Mouse (Mus musculus) lung, embryonic 16.5 days (tissue): ENCODE results near the gene Ifnk. TPM values are rescaled to one million over a fixed set of nuclear protein-coding genes. Genes with fewer than 3 reads are reported as not detected.

ENCODE experiments used
- ATAC-seq: fragments of 200-750 bp; cut with Nextera tagmentation; 2 replicates; pipeline ENCODE4 v1.8.0; 2017; ENCODE audit warnings: low read depth, mild to moderate bottlenecking, moderate library complexity
- H3K27ac ChIP-seq: fragments of 300-500 bp; sonication (generic); 2 replicates; pipeline ENCODE4 v1.5.1; 2014; ENCODE audit warnings: mild to moderate bottlenecking, control low read depth, low read length
- H3K27me3 ChIP-seq: fragments of 300-500 bp; sonication (generic); 2 replicates; pipeline ENCODE4 v1.6.1; 2014; ENCODE audit warnings: low read depth, low read length, mixed read lengths; ENCODE audit not compliant: control insufficient read depth, insufficient read depth
- H3K36me3 ChIP-seq: fragments of 300-500 bp; sonication (generic); 2 replicates; pipeline ENCODE4 v1.6.1; 2014; ENCODE audit warnings: low read length; ENCODE audit not compliant: control insufficient read depth, insufficient read depth
- H3K4me1 ChIP-seq: fragments of 300-500 bp; sonication (generic); replicated peaks from 2 replicates; pipeline ENCODE4 v1.6.1; 2014; ENCODE audit warnings: low read length, mixed read lengths; ENCODE audit not compliant: control insufficient read depth, insufficient read depth
- H3K4me2 ChIP-seq: fragments of 300-500 bp; sonication (generic); 2 replicates; pipeline ENCODE4 v1.6.1; 2014; ENCODE audit warnings: low read depth, low read length, control low read depth
- H3K4me3 ChIP-seq: fragments of 300-500 bp; sonication (generic); 2 replicates; pipeline ENCODE4 v1.5.1; 2014; ENCODE audit warnings: mild to moderate bottlenecking, low read length, control low read depth
- H3K9ac ChIP-seq: fragments of 300-500 bp; sonication (generic); 2 replicates; pipeline ENCODE4 v1.6.1; 2014; ENCODE audit warnings: low read length, control low read depth
- H3K9me3 ChIP-seq: fragments of 300-500 bp; sonication (generic); 2 replicates; pipeline ENCODE4 v1.6.1; 2016; ENCODE audit warnings: low read length; ENCODE audit not compliant: control insufficient read depth
- WGBS: fragments of 180-500 bp; shearing (Covaris S2); extraction: QIAGEN DNeasy Blood & Tissue Kit; methylation state at CpG from one replicate; pipeline ENCODE4 v1.1.7; 2014; 5-methylcytosine and 5-hydroxymethylcytosine counted together
- polyA plus RNA-seq: library from polyadenylated mRNA; unstranded; fragments of >200 nt; fragmentation: Nextera tagmentation; extraction: Ambion mirVana; gene quantifications from 2 replicates; pipeline ENCODE4 v1.2.1, GENCODE M21; 2015

Ifnk gene
- not detected in 2 replicates for polyA plus RNA-seq

DNA sequence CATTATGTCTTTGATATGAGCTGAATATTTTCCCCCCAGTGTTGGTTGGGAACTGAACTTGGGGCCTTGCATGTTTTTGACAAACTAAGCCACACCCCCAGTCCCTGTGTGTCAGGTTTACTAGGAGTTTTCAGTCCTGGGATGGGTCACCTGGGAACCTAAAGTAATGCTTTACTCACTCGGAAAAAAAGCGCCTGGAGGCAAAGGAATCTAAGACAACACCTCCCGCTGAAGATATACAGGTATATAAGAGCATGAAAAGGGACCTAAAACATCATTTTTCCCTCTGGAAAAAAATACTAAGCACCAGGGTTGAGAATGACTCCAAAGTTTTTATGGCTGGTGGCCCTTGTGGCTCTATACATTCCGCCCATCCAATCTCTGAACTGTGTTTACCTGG is at the start of gene Ifnk:
Gene Ifnk (plus strand): TSS at position 301 of the 400 bp plus-strand sequence.
- Histone ChIP-seq H3K4me2 (no peak within 1 kb of the TSS), H3K4me3 (no peak within 1 kb of the TSS), H3K36me3 (no peaks in the 10 kb centered on the region), H3K27me3 (no peaks in the 10 kb centered on the region; the same call in 1 of the 2 replicates), H3K4me1 (peaks cover 12% of the 10 kb centered on the region), H3K27ac (no peak within 1 kb of the TSS), H3K9me3 (no peaks in the 10 kb centered on the region), H3K9ac (no peak within 1 kb of the TSS)
- ATAC-seq, result no peak
- 81% methylated on average over 4 of the region's 4 CpGs for WGBS

DNA sequence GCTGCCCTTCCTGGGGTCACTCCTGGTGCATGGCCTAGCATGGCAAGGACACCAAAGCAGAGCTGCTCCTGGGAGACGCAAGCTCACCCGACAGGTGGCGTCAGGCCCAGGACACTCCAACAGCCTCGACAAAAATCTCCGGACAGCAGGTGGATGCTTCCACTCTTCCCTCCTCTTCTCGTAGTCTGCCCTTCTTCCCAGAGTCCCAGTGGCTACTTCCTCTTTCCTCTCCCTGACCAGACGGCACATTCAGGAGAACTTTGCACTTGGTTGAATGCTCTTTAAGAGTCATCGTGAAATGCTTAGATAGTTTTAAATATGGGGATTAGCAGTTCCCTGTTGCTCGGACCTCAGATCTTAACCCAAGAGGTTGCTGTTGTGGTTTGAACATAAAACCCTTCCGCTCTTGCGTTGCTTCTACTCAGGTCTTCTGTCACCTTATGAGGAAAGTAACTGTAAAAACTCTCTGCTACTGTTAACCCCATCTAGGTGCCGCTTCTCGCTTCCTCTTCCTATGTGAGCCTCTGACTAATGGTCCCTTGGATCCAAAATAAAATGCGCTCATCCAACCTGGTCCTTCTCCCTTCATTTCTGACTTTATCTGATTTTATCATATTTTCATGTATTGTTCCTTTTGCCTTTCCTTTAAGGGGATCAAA is 46.6 kb upstream of the Ifnk start:
- no peak for ATAC-seq
- Histone ChIP-seq H3K27ac (no peak overlapping the region), H3K4me3 (no peak overlapping the region), H3K36me3 (no peaks in the 10 kb centered on the region), H3K4me1 (peaks cover 5% of the 10 kb centered on the region), H3K4me2 (no peak overlapping the region), H3K27me3 (no peaks in the 10 kb centered on the region), H3K9ac (no peak overlapping the region), H3K9me3 (no peaks in the 10 kb centered on the region)
- WGBS, result 80% methylated on average over 14 of the region's 14 CpGs

DNA sequence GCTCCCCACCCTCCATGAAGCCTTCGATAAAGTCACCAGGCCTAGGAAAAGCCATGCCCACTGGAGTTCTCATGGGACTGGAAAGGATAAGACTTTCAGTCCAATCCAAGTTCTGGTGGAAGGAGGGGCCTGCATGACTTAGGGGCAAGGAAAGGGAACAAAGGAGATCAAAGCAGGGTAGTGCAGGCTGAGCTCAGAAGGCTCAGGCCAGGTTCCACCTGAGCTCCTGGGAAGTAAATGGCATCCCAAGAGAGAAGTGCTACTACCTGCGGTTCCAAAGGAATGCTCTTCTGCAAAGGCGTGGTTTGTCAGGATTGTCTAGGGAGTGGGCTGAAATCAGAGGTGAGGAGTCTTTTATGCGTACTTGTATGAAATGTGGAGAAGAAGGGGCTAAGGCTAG is 39.4 kb upstream of the Ifnk start:
- Histone ChIP-seq H3K27ac (no peak overlapping the region), H3K9me3 (no peaks in the 10 kb centered on the region), H3K36me3 (no peaks in the 10 kb centered on the region), H3K27me3 (no peaks in the 10 kb centered on the region), H3K4me1 (peaks cover 6% of the 10 kb centered on the region; the same call in 1 of the 2 replicates), H3K9ac (no peak overlapping the region), H3K4me3 (no peak overlapping the region), H3K4me2 (no peak overlapping the region)
- no peak for ATAC-seq
- 67% methylated on average over 4 of the region's 4 CpGs for WGBS

DNA sequence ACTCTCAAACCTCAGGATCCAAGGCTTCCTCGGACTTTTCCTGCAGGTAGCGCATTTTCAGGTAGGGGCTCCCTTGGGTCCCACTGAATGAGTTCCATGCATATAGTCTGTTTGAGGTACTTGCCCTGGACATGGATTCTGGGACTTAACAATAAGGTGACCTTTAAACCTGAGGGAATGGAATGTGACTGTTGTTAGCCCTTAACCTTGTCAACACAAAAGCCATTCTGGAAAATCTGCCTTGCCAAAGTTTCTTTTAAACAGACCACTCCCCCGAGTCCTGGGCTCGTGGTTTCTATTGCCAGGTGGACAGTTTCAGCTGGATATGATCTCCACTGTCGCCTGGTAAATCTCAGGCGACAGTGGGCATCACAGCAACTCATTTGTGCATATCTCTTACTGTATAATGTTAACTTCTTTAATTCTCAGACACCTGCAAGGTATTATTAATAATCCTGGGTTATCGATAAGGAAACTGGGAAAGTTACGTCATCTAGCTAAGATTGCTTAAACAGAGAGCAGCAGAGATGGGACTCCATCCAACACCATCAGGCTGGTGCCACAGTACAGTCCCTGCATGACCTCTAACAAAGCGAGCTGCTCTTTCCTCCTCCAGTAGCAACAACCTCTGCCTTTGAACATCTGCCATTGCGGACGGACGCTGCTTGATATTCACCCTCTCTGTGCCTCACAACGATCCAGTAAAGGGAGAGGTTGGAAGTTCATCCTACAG is 38.2 kb upstream of the Ifnk start:
- no peaks in the 10 kb centered on the region for H3K36me3 ChIP-seq
- WGBS, result 63% methylated on average over 13 of the region's 13 CpGs
- no peak overlapping the region for H3K27ac ChIP-seq
- no peak overlapping the region for H3K4me3 ChIP-seq
- H3K4me2 ChIP-seq, result no peak overlapping the region
- no peak for ATAC-seq
- no peak overlapping the region for H3K9ac ChIP-seq
- no peaks in the 10 kb centered on the region for H3K9me3 ChIP-seq
- no peaks in the 10 kb centered on the region for H3K27me3 ChIP-seq
- peaks cover 6% of the 10 kb centered on the region; the same call in 1 of the 2 replicates for H3K4me1 ChIP-seq

DNA sequence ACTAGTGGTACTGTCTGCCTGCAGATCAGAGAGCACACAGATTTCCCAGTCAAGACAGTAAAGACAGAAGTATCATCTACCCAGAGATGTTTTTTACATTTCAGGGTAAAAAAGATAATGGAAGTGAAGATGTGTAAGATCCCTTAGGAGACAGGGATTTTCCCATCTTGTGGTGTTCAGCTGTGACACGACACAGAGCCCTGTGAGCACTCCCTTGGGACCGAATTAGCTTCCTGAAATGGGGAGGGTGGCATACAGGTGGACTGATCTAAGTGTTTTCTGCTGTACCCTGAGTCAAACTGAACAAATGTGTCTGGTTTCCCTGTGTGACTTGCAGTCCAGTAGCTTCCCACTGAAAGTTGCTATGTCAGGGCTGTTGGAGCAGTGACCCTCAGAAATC is 36.9 kb upstream of the Ifnk start:
- ATAC-seq, result no peak
- Histone ChIP-seq H3K36me3 (no peaks in the 10 kb centered on the region), H3K4me2 (no peak overlapping the region), H3K4me3 (no peak overlapping the region), H3K9ac (no peak overlapping the region), H3K27ac (no peak overlapping the region), H3K9me3 (no peaks in the 10 kb centered on the region), H3K4me1 (peaks cover 6% of the 10 kb centered on the region; the same call in 1 of the 2 replicates), H3K27me3 (no peaks in the 10 kb centered on the region)
- 70% methylated on average over 2 of the region's 2 CpGs for WGBS

DNA sequence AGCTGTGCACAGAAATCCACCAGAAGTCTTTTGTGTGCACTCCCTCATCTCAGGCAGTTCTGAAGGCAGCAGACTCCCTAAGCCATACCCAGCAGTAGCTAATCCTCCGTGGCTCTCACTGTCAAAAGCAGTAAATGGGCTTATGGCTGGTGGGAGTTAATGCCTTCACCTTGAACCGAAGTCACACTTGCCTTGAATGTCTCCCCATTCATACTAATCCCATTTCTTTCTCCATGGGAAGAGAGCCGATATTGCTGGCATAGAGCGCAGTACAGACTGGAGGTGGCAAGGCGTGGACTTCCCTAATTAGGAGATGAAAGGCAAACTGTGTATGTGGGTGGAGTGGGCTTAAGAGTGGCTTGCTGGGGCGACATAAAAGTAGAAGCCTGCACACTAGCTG is 35.9 kb upstream of the Ifnk start:
- ATAC-seq, result no peak
- Histone ChIP-seq H3K27me3 (no peaks in the 10 kb centered on the region), H3K27ac (no peak overlapping the region), H3K4me1 (peaks cover 6% of the 10 kb centered on the region; the same call in 1 of the 2 replicates), H3K4me3 (no peak overlapping the region), H3K9ac (no peak overlapping the region), H3K9me3 (no peaks in the 10 kb centered on the region), H3K4me2 (no peak overlapping the region), H3K36me3 (no peaks in the 10 kb centered on the region)
- WGBS, result 70% methylated on average over 6 of the region's 6 CpGs

DNA sequence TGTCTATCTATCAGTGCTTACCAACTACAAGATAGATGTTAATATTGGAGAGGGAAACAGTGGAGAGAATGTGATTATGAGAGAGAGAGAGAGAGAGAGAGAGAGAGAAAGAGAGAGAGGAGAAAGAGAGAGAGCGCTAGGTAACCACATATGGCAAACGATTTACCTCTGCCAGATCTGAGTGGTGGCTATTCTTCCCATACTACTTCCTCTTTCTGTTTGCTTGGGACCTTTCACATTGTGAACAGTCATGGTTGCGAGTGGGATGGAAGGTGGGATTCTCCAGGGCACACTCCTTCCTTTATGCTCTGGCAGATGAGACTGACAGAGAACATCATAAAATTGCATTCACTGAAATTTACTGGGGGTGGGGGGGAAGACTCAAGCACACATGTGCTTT is 34.7 kb upstream of the Ifnk start:
- no peak overlapping the region for H3K27ac ChIP-seq
- 87% methylated on average over 3 of the region's 3 CpGs for WGBS

DNA sequence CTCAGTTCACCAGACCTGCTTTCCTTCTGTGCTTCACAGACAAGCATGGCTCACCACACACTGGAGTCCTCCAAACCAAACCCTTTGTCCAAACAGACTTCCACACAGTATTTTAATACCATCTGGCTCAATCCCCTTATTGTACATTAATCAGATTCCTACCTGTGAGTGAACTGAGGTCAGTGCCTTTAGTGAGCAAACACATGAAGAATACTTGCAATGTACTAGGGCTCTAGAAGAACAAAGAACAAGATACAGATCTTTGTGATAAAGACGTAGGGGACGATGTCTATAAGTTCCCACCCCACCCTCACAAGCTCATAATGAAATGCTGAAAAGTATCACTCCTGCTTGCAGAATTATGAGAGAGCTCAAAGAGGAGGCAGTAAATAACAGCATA is 33.0 kb upstream of the Ifnk start:
- Histone ChIP-seq H3K27me3 (no peaks in the 10 kb centered on the region), H3K4me2 (no peak overlapping the region), H3K4me1 (peaks cover 2% of the 10 kb centered on the region; the same call in 1 of the 2 replicates), H3K9me3 (no peaks in the 10 kb centered on the region), H3K36me3 (no peaks in the 10 kb centered on the region), H3K27ac (no peak overlapping the region), H3K4me3 (no peak overlapping the region), H3K9ac (no peak overlapping the region)
- no peak for ATAC-seq
- 55% methylated on average over 2 of the region's 2 CpGs for WGBS

More for the DNA sequence above, 34.7 kb upstream of the Ifnk start:
- Histone ChIP-seq H3K9ac (no peak overlapping the region), H3K4me1 (peaks cover 5% of the 10 kb centered on the region; the same call in 1 of the 2 replicates), H3K9me3 (no peaks in the 10 kb centered on the region), H3K4me2 (no peak overlapping the region), H3K36me3 (no peaks in the 10 kb centered on the region), H3K27me3 (no peaks in the 10 kb centered on the region), H3K4me3 (no peak overlapping the region)
- no peak for ATAC-seq

DNA sequence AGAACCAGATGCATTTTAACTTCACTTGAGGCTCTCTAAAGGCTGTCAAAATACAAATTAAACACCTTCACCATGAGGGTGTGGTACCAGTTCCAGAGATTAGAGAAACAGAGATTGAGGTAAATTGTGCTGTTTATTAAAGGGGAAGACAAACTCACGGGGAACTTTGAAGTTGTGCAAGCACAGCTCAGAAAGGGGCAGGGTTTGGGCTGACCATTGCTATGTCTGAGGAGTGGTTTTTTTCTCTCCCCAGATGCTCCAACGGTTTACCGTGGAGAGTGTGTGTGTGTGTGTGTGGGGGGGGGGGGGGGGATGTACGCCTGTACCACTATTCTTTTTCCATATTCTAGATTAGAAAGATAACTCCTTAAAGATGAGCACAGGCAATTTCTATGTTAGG is 31.7 kb upstream of the Ifnk start:
- Histone ChIP-seq H3K4me2 (no peak overlapping the region), H3K27me3 (no peaks in the 10 kb centered on the region), H3K9me3 (no peaks in the 10 kb centered on the region), H3K4me1 (peaks cover 5% of the 10 kb centered on the region; the same call in 1 of the 2 replicates), H3K4me3 (no peak overlapping the region), H3K9ac (no peak overlapping the region), H3K27ac (no peak overlapping the region), H3K36me3 (no peaks in the 10 kb centered on the region)
- WGBS, result 37% methylated on average over 4 of the region's 4 CpGs
- no peak for ATAC-seq
